Mouse (Mus musculus): ENCODE measurements around the gene Sema4c.

GRCm38 (mm10) chr1:36588476-36589450 lies 30.6 kb upstream of the Sema4c start:
- TF ChIP-seq POLR2A (IDR thresholded peaks at IDR 0.05; ENCODE audit: low read depth, low read length): no peak
- no peak for TF ChIP-seq CTCF (conservative IDR thresholded peaks at IDR 0.05; ENCODE audit: insufficient read depth, insufficient read length, low read depth, low read length)
